Mouse (Mus musculus): ENCODE measurements around the gene Amer1. TPM values are rescaled to one million over a fixed set of nuclear protein-coding genes. Genes with fewer than 3 reads are reported as not detected.

The Amer1 gene
- polyA plus RNA-seq, 1 experiment from 2014 or later: 8.6 TPM

- H3K9me3 ChIP-seq (replicated peaks; ENCODE audit: control insufficient read depth, low read length): no peaks in the 10 kb centered on the region
- H3K27ac ChIP-seq (replicated peaks; ENCODE audit: low read depth, low read length): no peak overlapping the region
- H3K4me1 ChIP-seq (ENCODE audit: control insufficient read depth, insufficient read depth, low read length): no peaks in the 10 kb centered on the region
- DNase-seq (ENCODE audit: low spot score): no peak
- 75% methylated on average over 4 of the region's 4 CpGs for WGBS
- no peak overlapping the region for H3K4me2 ChIP-seq (ENCODE audit: low read depth, low read length)
- no peak overlapping the region for H3K9ac ChIP-seq (replicated peaks; ENCODE audit: low read length)
- ATAC-seq (replicated peaks; ENCODE audit: insufficient number of reproducible peaks, low FRiP score, low TSS enrichment, low read depth): no peak
- H3K4me3 ChIP-seq (ENCODE audit: low read depth, low read length): no peak overlapping the region
- no peaks in the 10 kb centered on the region for H3K36me3 ChIP-seq (replicated peaks; ENCODE audit: control insufficient read depth, insufficient read depth, low read depth, low read length)
- no peaks in the 10 kb centered on the region for H3K27me3 ChIP-seq (ENCODE audit: control insufficient read depth, insufficient read depth, low read length)
Measured at GRCm38 (mm10) chrX:95438491-95438890, 6.2 kb downstream of the Amer1 start.

GRCm38 (mm10) chrX:95437236-95437635, 7.4 kb downstream of the Amer1 start:
- Histone ChIP-seq H3K4me3 (ENCODE audit: low read depth, low read length) (no peak overlapping the region), H3K9me3 (replicated peaks; ENCODE audit: control insufficient read depth, low read length) (no peaks in the 10 kb centered on the region), H3K36me3 (replicated peaks; ENCODE audit: control insufficient read depth, insufficient read depth, low read depth, low read length) (no peaks in the 10 kb centered on the region), H3K4me1 (ENCODE audit: control insufficient read depth, insufficient read depth, low read length) (no peaks in the 10 kb centered on the region), H3K4me2 (ENCODE audit: low read depth, low read length) (no peak overlapping the region), H3K27me3 (ENCODE audit: control insufficient read depth, insufficient read depth, low read length) (no peaks in the 10 kb centered on the region), H3K27ac (replicated peaks; ENCODE audit: low read depth, low read length) (no peak overlapping the region), H3K9ac (replicated peaks; ENCODE audit: low read length) (no peak overlapping the region)
- ATAC-seq (replicated peaks; ENCODE audit: insufficient number of reproducible peaks, low FRiP score, low TSS enrichment, low read depth) (no peak), DNase-seq (ENCODE audit: low spot score) (no peak)
- 77% methylated on average over 1 of the region's 1 CpGs for WGBS

GRCm38 (mm10) chrX:95373101-95373500, 71.6 kb downstream of the Amer1 start:
- no peaks in the 10 kb centered on the region for H3K4me1 ChIP-seq (ENCODE audit: control insufficient read depth, insufficient read depth, low read length)
- no peak overlapping the region for H3K4me2 ChIP-seq (ENCODE audit: low read depth, low read length)
- H3K9me3 ChIP-seq (replicated peaks; ENCODE audit: control insufficient read depth, low read length): no peaks in the 10 kb centered on the region
- no peak overlapping the region for H3K27ac ChIP-seq (replicated peaks; ENCODE audit: low read depth, low read length)
- ATAC-seq (replicated peaks; ENCODE audit: insufficient number of reproducible peaks, low FRiP score, low TSS enrichment, low read depth) (no peak), DNase-seq (ENCODE audit: low spot score) (no peak)
- H3K9ac ChIP-seq (replicated peaks; ENCODE audit: low read length): no peak overlapping the region
- no peak overlapping the region for H3K4me3 ChIP-seq (ENCODE audit: low read depth, low read length)
- H3K36me3 ChIP-seq (replicated peaks; ENCODE audit: control insufficient read depth, insufficient read depth, low read depth, low read length): no peaks in the 10 kb centered on the region
- H3K27me3 ChIP-seq (ENCODE audit: control insufficient read depth, insufficient read depth, low read length): no peaks in the 10 kb centered on the region

Other genes starting within 250 kb of the Amer1 start
- gene Arhgef9, start 248.0 kb downstream of the Amer1 start, polyA plus RNA-seq (2014; fragmentation: Nextera tagmentation; extraction: Ambion mirVana): 14.9 and 18.2 TPM in 2 replicates
- not detected in 2 replicates for gene Asb12, start 113.1 kb upstream of the Amer1 start, polyA plus RNA-seq (2014; fragmentation: Nextera tagmentation; extraction: Ambion mirVana)
- gene Pfn5, start 113.2 kb upstream of the Amer1 start, polyA plus RNA-seq (2014; fragmentation: Nextera tagmentation; extraction: Ambion mirVana): not detected in 2 replicates
- 42.4 and 42.7 TPM in 2 replicates for gene Zc4h2, start 213.6 kb upstream of the Amer1 start, polyA plus RNA-seq (2014; fragmentation: Nextera tagmentation; extraction: Ambion mirVana)